Mouse (Mus musculus) megakaryocyte, embryonic 14.5 days (primary cell): ENCODE measurements at regions not wholly inside any gene's neighbourhood (a gene's known extent, or its start where the extent isn't known, plus 50 kb on each side); places are given as distances from the start of the nearest gene placed in this dataset.

Experiments
- FLI1 ChIP-seq: IDR thresholded peaks from 2 replicates; pipeline ENCODE4 v1.6.1; 2012; ENCODE audit warnings: low read length, inconsistent platforms, mixed read lengths
- GATA1 ChIP-seq: IDR thresholded peaks from 3 replicates; pipeline ENCODE4 v1.6.1; 2012; ENCODE audit warnings: mixed read lengths, low read length, inconsistent platforms, borderline replicate concordance

DNA sequence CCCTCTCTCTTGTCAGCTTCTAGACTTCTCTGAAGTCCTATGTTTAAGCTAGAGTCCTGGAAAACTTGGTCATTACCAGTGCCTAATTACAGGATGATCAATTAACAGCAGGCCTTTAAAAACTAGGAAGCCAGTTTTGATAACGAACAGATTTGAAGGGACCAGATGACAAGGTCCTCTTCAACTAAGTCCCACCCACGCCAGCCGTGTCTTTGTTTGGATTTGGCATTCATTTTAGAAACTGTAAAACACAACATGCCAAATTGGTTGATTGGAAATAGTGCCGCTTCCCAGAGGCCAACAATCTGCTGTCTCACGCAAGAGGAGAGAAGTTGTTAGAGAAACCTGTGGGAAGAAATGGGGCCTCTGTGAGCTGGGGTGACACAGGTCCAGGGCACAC is 155.4 kb upstream of the Habp2 start:
- TF ChIP-seq GATA1 (no peak), FLI1 (no peak)
